Mouse (Mus musculus): ENCODE data around the gene Bbs10.

GRCm38 (mm10) chr10:111271687-111272086, 26.8 kb upstream of the Bbs10 start:
- TF ChIP-seq CTCF (IDR thresholded peaks at IDR 0.05; ENCODE audit: borderline replicate concordance, extremely low read depth, insufficient read depth, insufficient read length), result no peak
- no peak for TF ChIP-seq POLR2A (IDR thresholded peaks at IDR 0.05; ENCODE audit: borderline replicate concordance, extremely low read depth, insufficient read depth, insufficient read length, poor library complexity, severe bottlenecking)
